Mouse (Mus musculus): Measurements from ENCODE around the gene Wdr91.

Gene Wdr91

GRCm38 (mm10) chr6:34861546-34862053, 49.1 kb downstream of the Wdr91 start:
- no peak for DNase-seq

- DNase-seq, result no peak
Measured at GRCm38 (mm10) chr6:34832352-34832751, 78.3 kb downstream of the Wdr91 start.

Measured in lung, postnatal 14 days (tissue).